Mouse (Mus musculus) neutrophil, adult 5-6 weeks (primary cell): ENCODE results near the gene Dcaf1. TPM values are rescaled to one million over a fixed set of nuclear protein-coding genes. Genes with fewer than 3 reads are reported as not detected.

Source experiments
- ATAC-seq: fragments of 151-379, 151-347 bp; 2 replicates; pipeline ENCODE4 v1.8.0; 2017; ENCODE audit warnings: mild to moderate bottlenecking, moderate TSS enrichment; ENCODE audit not compliant: insufficient number of reproducible peaks, poor library complexity, low FRiP score, severe bottlenecking; ENCODE audit errors: extremely low read depth
- total RNA-seq: library from RNA; stranded (forward); fragments of 200-1000 nt; gene quantifications from 2 replicates; pipeline ENCODE4 v1.2.3, GENCODE M21; 2017

Dcaf1 gene
- total RNA-seq, 1 experiment from 2014 or later = 33.6 TPM

DNA sequence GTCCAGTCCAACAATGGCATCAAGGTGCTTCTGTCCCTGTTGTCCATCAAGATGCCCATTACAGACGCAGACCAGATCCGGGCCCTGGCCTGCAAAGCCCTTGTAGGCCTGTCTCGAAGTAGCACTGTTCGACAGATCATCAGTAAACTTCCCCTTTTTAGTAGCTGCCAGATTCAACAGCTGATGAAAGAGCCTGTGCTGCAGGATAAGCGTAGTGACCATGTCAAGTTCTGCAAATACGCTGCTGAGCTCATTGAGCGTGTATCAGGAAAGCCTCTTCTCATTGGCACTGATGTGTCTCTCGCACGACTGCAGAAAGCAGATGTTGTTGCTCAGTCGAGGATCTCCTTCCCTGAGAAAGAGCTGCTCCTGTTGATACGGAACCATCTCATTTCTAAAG, 36.4 kb downstream of the Dcaf1 start:
- ATAC-seq = no peak

DNA sequence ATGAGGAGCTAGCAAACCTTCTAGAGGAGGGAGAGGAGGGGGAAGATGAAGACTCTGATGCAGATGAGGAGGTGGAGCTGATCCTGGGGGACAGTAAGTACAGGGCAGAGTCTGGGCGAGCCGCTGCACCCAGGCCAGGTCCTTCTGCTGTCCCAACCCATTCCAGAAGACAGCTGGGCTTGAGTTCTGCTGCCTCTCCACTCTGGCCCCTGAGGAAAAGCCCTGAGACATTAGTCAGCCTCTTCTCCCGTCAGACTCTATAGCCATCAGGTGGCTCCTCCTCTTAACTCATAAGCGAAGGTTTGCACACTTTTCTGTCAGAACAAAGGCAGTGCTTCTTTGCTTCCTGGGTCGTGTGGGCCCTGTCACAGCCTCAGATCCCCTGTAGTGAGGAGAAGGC, 52.5 kb downstream of the Dcaf1 start:
- no peak for ATAC-seq

DNA sequence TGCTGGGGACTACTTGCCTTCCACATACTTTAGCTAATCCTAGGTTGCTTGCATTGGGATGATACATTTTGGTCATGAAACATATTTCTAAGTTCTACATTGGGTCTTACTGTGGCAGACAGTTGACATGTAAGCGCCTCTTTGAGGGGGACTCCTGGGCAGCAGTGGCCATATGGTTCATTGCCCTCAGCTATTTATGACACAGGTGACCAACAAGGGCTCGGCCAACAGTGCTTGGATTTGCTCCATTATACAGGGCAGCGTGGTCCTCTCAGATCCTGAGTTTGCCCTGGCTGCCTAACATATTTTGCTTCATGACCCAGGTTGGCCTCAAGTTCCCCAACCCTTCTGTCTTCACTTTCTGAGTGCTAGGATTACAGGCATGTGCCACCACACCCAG, 55.0 kb downstream of the Dcaf1 start:
- ATAC-seq = no peak

DNA sequence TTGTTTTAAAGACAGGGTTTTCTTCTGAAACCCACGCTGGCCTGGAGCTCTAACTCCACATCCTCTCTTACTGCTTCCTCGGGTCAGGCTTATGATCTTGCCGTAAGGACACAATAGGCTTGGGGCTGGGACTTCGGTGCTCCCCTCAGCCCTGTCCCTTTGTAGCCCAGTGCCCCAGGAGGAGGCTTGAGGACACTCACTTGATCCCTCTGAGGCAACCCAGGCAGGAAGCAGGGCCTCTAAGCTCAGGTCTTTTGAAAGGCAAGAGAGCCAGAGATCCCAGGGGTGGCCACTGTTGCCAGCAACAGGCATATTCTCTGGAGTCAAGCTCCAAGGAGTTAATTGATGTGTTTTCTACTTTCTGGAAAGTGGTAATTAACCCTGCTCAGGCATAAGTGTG, 57.8 kb downstream of the Dcaf1 start:
- ATAC-seq = no peak

GRCm38 (mm10) chr9:106881071-106881755, 59.5 kb downstream of the Dcaf1 start:
- no peak for ATAC-seq

DNA sequence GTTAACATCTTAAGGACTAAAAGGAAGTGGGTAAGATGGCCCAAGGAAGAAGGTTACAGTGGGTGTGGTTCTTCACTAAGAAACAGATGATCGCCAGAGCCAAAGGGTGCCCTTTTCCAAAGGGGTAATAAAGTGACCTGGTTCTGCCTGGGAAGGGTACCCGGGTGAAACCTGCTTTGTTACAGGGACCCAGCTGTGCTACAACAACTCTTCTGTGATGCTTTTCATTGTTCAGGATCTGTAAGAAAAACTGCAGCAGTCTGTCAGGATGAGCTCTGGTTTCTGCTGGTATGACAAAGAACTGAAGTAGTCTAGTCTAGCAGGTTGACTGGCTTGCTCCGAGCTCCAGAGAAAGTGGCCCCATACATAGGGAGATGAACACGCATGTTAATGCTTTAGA, 60.5 kb downstream of the Dcaf1 start:
- ATAC-seq = no peak

GRCm38 (mm10) chr9:106883085-106883484, 61.4 kb downstream of the Dcaf1 start:
- no peak for ATAC-seq

- no peak for ATAC-seq
Observed at GRCm38 (mm10) chr9:106884306-106884705, 62.6 kb downstream of the Dcaf1 start.

DNA sequence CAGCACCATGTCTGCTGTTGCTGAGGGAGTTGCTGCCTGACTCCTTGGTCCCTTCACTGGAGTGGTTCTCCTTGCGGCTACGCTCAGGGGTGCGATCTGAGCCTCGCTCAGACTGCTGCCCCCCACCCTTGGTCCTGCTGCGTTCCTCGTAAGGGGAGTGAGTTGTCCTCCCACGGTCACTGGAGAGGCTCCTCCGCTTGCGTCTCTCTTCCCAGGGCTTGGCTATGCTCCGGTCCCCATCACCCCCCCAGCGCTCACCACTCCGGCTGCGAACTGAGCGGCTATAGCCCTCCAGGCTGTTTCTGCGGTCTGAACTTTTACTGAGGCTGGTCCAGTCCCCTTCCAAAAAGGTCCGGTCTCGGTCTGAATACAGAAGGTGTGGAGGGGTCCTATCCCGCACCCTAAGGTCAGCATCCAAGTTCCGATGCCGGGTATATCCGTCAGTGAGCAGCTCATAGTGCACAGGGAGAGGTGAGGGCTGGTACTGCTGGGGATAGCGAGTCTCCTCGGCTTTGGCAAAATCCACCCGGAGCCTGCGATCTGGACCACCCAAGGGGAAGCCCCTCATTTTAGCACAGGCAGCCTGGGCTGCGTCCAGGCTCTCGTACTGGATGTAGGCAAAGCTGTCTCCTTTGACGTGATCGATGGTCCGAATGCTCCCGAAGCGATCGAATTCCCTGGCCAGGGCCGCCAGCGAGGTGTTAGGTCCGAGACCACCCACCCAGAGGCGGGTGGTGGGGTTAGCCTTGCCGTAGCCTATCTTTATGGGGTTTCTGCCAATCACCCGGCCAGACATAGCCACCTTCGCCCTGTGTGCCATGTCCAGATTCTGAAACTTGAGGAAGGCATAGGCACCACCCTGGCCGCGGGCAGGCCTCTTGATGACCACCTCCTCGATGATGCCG, 63.6 kb downstream of the Dcaf1 start:
- no peak for ATAC-seq

- no peak for ATAC-seq
Observed at GRCm38 (mm10) chr9:106885901-106886731, 64.4 kb downstream of the Dcaf1 start.

DNA sequence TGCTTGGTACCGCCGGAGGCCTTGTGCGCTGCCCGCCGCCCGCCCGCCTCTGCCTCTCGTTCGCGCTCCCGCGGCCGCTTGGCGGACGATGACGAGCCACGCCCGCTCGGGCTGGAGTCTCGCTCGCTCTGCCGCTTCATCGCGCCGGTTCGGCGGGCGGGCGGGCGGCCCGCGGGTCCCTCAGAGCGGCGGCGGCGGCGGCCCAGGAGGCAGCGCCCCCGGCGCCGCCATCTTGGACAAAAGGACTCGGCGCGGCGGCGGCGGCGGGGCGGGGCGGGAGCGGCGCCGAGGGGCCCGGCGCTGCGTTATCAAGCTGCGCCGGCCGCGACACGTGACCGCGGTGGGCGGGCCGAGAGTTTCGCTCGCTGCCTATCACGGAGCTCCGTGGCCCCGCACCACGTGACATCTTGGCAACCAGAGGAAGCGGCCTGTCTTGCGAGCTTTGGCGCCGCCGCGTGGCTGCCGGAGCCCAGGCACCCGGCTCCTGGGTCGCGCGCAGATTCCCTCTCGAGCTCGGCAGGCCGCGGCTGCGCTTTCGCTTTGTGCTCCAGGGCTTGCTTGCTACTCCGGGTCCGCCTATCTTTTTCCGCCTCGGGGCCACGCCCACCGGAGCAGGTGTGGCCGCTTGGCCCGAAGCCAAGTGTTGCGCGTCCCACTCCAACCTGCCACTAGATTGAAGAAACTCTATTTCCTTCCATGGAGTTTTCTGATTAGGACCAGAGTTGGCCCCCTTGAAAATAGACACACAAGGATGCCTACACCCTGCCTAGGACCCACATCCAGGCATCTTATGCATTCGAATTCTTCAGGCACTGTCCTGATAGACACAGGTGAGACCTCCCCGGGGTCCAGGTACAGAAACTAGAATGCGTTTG, 65.4 kb downstream of the Dcaf1 start, which contains the start of gene Rbm15b:
TSS of gene Rbm15b (minus strand) at position 601 of the 875 bp plus-strand sequence.
- peak; percentile 65 for ATAC-seq

DNA sequence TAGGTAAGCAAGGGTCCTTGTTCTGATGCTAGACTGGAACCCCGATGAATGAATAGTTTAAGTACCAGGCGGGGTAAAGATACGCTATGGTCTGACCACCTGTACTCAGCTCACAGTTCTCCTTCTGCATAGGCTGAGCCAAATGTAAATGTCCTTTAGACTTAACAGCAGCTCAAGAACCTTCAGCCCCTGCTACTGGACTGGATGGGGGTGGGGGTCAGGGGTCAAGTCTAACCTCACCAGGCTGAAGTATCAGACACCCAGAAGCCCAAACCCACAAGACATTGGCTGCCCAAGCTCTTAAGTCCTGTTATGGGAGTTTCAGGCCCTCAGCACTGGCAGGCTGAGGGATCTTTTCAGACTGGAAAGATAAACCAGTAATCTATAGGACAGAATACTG, 66.7 kb downstream of the Dcaf1 start:
- no peak for ATAC-seq

GRCm38 (mm10) chr9:106889321-106889720, 67.6 kb downstream of the Dcaf1 start:
- ATAC-seq = no peak

DNA sequence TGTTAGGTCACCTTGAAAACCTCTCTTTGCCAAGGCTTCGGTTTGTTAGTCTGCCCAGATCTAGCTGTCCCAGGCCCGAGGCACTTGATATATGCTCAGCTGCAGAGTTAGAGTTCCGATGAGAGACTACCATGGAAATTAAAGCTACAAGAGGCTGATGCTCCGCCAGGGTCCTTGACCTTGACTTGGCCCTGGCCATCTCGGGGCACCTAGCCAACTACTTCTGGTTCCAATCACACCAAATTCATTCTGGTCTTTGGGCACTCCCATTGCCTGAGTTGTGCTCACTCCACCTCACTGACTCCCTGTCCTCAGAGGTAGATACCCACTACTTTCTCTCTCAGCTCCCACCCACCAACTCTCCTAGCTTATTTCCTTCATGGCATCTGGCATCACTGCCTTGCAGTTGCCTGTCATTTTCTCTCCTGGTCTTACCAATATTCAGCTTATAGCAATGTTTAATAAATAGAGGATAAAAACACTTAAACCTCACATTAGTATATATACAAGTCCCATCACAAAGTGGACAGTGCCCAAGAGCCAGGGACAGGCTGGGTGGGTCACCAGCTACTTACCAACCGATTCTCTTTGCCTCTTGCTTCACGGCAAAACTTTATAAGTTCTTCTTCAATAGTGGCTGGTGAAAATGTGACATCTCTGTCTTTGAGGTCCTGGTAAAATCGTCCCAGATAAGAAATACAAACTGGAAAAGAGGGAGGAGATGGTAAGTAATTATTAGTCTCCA, 69.0 kb downstream of the Dcaf1 start:
- no peak for ATAC-seq

DNA sequence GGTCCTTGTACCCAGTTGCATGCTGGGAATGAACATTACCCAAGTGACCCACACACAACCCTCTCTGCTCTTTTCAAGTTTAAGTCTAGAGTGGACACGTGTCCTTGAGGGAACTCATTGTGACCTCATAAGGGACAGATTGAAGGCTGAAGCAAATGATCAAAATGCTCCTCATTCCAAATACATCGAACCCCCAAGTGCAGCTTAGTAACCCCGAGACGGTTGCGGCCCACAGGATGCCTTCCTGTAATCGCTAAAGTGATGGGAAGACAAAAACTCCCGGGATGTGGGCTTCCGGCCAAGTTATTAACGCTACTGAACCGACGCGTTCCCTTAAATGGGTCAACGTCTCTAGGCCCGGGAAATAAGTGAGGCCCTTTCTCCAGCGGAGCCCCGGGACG, 69.7 kb downstream of the Dcaf1 start:
- ATAC-seq = no peak

- peak; percentile 91 for ATAC-seq
Observed at GRCm38 (mm10) chr9:106891829-106892551, 70.3 kb downstream of the Dcaf1 start, which contains the start of gene Manf. TSS of gene Manf (minus strand) at chr9:106891979.

GRCm38 (mm10) chr9:106892552-106892875, 70.8 kb downstream of the Dcaf1 start:
- ATAC-seq = no peak
